Mouse (Mus musculus) induced T-regulatory cell, adult 2 months (primary cell): ENCODE data around the gene Gpr179.
A peak's percentile ranks its signal among the peaks of the same experiment; 100 is the strongest.
"Not testable (repeated sequence)": the region's sequence is repeated elsewhere in the genome, so short reads cannot be mapped to it uniquely, and the experiment has no call there.

Source experiments
- DNase-seq: peaks from one replicate; pipeline ENCODE4 v3.0.0-alpha.2; 2012; ENCODE audit warnings: low read depth

Gene Gpr179

DNA sequence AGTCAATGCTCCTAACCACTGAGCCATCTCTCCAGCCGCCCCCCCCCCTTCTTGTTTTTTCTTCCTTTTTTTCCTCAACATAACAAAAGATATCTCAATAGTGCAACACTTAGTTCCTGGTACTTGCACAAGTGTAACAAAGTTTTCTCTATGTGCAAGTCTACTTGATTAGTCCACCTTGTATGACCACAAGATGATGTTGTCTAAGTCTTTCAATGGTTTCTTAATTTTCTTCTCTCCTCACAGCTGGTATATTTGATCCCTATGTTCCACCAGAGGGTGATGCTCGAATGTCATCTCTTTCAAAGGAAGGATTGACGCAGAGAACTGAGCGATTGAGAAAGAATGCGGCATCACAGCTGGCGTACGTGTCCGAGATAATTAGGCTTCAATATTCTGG is 30.7 kb downstream of the Gpr179 start:
- DNase-seq: no peak

DNA sequence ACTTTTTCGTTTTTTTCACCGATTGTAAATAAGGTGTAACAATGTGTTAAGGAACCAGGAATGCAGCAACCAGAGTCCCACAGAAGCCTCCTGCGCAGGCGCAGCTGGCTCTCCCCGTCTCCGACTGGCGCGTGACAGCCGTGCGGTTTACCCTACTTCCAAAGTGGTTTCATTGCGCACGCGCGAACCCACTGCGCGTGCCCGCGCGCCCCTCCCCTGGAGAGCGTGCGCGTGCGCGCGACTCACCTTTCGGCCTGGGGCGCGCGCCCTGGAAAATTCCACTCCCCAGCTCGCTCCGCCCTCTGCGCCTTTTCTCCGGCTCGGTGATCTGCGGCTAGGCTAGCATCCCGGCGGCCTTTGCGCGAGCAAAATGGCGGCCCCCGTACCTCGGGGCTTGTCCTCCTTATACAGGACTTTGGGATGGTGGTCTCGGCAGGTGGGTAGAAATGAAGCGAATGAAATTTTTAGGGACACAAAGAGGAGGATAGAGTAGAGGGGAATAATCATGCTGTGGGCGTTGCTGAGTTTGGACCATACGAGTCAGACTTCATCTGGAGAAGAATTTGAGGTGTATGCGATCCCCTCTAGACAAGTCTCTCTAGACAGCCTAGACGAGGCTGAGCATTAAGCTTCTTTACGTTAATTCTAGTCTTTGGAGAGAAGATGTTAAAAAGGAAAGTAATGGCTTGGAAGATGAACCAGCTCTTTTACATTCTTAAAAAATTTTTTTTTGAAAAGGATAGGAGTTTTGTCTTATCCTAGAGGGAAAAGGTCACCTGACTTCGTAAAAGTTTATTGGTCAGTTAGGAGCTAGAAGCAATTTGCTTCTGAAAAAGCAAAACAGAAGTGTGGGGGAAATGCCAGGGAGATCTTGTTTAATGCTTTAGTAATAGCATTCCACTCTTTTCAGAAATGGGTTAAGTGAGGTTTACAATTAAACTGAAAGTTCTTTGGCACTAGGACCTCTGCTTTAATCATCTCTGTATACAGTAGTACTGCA is 36.1 kb downstream of the Gpr179 start, which contains the start of gene Mrpl45:
Gene Mrpl45, plus strand, starts transcription at position 213 of the 1,000 bp plus-strand sequence.
- DNase-seq: peak; percentile 100

DNA sequence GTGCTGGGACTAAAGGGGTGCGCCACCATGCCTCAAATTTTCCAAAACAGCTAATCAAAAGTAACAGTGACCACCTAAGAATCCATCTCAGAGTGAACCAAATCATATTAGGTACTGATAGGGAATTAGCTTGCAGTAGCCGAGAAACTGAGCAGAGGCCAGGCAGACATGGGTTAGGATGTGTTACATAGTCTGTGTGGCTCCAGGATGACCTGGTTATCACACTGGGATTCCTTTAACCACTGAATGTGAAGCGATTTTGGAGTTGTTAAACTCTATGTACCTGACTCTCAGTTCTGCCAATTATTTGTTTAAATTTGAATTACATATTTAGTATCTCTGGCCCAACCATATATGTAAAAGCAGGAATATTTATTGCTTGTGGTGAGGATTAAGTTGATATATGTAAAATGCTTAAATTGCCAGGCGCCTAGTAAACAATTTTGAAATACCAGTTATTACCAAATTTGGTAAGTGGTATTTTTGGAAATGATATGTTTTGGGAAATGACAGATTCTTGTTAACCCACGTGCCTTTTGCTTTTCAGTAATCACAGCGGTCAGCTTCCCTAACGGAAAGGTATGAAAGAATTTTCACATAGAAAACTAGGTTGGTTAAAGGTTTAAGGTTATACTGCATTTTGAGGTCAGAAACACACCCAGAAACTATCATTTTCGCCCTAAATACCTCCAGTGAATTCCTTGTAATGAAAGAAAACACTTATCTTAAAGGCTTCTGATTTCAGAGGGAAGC is 37.0 kb downstream of the Gpr179 start:
- peak; percentile 39 for DNase-seq

DNA sequence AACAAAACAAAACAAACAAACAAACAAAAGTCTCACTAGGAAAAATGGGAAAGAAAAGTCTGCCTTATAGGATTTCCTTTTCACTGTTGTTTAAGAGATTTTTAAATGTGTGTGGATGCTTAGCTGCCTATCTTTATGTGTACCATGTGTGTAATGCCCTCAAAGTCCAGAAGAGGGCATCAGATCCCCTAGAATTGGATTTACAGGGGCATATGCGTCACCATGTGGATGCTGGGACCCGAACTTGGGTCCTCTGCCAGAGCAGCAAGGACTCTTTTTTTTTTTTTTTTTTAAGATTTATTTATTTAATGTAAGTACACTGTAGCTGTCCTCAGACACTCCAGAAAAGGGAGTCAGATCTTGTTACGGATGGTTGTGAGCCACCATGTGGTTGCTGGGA is 37.8 kb downstream of the Gpr179 start:
- peak; percentile 71 for DNase-seq

DNA sequence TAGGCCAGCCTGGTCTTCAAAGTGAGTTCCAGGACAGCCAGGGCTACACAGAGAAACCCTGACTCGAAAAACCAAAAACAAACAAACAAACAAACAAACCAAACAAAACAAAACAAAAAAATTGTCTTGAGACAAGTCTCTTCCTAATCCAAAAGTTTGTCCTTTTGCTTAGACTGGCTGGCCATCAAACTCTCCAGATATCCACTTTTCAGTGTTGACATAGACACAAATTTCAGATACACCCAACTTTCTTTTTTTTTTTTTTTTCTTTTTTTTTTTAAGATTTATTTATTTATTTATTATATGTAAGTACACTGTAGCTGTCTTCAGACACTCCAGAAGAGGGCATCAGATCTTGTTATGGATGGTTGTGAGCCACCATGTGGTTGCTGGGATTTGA is 39.0 kb downstream of the Gpr179 start:
- DNase-seq: not testable (repeated sequence)

DNA sequence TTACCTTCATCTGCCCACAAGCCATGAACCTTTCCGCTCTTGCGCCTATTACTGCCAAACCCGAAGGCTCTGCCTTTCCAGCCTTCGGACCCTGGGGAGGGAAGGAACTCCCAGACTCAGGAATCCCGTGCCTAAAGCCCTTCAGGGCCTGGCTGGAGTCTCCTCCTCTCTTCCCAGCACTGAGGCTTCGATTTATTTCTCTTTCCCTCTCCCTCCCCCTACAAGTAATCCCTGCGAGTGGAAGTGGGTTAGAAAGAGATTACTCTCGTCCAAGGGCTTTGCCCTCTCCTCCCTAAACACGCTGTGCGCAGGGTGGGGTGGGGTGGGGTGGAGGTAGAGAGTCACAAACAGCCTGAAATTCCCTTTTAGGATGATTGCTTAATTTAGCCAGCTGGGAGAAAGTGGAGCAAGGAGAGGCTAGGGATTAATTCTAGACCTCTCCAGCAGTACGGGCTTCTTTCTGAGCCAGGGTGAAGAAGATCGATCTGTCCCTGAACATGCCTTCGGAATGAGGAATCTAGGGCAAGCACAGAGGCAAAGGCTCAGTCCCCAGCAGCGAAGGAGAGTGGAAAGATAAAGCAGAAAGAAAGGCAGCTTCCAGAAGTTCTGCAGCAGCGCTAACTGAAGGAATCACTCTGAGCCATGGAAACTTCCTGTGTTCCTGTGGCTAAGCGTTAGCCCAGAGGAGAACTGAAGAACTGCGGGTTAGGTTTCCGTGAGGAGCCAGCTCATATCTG is 40.8 kb downstream of the Gpr179 start:
- peak; percentile 35 for DNase-seq

DNA sequence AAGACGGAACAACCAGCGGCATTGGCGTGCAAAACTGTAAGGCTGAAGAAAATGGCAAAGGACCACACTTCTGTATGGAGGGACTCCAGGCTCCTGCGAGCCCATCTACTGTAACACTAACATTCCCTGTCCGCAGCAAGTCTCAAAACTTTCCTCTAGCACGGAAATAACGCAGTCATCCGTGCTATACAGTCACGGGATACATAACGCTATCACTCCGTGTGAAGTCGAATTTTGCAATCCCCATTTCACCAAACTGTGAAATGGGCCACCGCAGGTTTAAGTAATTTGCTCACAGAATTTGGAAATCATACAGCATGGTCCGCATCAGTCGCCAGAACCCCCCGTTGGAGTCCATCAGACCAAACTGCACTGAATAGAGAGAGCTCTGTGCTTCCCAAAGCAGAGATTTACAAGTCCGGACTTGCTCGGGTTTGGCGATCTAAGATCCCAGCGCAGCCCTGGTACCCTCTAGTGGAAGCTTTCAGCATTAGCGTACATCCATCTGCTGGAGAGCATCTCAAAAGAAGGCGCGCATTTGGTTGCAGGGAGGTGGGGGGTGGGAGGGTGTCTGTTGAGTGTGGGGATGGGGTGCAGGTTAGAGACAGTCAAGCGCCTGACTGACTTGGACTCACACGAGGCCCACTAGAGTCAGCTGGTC is 41.8 kb downstream of the Gpr179 start:
- DNase-seq: peak; percentile 86

DNA sequence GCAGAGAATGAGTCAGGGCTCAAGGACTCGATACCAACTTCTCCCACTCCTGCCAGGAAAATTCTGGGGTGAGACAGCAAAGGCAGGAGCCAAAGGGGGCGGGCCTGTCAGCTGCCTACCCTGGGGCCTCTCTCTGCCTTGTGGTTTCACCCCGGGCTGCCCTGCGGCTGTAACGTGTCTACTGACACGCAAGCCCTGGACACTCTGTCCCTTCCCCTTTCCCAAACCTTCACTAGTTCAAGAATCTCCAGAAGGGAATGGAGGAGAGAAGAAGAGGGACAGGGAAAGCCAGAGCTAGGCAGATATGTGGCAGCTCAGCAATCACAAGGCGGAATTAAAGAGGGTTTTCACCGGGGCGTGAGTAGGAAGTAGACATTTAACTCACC is 42.4 kb downstream of the Gpr179 start:
- peak; percentile 61 for DNase-seq

DNA sequence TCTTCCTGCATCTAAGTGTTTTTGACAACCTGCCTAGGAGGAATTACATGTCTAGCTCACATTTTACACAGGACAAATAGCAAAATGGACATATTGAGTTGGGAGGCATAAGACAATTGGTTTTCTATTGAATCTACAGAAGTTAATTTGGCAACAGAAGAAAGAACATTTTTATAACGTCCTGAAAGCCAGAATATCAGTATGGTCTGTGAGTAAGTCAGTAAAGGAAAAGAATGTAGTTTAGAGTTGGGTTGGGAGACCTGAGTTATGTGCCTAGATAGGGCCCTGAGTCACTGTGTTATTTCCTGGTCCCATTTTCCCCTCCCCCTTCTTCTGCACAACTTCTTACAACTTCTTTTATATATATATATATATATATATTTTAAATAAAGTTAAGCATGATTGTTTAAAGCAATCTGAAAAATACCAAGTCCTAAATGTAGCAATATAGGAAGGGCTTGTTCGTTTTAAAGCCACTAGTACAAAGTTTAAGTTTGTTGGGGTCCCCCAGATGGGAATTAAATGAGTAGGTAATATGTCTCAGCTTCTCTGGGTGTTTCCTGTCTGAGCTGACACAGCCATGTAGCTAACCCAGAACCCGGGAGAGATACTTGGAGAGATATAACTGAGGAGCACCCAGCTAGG is 42.9 kb downstream of the Gpr179 start:
- no peak for DNase-seq

DNA sequence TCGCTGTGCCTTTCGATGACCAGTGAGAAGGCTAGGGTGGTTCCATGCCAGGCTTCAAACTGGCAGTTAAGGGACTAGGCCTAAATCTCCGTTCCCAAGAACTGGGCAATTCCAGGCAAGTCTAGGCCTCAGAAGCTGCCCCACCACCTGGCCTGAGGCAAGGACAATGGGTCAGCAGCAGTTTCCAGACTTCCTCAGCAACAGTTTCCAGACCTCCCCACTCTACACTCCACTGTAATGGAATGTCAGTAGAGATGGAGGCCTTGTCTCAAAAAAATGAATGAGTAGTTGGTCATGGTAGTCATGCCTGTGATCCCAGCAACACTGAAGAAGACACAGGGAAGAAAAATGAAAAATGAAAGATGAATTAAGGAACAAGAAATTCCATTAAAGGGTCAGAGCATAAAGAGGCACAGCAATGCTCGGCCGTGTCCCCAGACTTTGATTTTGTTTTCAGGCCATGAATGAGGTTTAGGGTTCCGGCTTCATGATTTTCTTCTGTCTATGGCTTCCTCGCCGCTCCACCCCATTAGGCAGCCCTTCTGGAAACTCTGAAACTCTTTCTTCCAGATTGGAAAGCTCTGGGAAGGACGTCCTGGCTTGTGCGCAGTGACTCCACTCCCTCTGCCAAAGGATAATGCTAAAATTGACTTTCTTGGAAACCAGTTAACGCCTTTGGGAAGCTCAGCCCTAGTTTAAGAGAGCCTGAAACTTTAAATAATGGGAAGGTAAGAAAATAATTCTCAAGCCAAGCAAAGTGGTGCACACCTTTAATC is 44.4 kb downstream of the Gpr179 start:
- DNase-seq: no peak

DNA sequence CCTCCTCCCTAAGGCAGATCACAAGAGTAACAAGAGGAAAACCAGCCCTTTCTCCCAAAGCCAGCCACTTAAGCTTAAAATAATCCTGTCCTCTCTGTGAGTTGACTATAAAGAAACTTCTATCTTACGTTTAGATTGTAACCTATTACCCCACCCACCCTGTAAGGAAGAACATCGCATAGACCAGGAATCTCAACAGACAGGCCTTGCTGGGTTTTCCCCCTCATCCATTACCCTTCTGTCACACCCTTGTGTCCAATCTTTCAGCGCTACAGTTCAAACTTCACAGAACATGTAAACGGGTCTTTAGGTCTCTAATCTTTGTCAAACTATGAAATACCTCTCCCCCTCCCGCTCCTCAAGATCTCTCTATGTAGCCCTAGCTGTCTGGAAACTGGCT is 47.2 kb downstream of the Gpr179 start:
- DNase-seq: no peak

DNA sequence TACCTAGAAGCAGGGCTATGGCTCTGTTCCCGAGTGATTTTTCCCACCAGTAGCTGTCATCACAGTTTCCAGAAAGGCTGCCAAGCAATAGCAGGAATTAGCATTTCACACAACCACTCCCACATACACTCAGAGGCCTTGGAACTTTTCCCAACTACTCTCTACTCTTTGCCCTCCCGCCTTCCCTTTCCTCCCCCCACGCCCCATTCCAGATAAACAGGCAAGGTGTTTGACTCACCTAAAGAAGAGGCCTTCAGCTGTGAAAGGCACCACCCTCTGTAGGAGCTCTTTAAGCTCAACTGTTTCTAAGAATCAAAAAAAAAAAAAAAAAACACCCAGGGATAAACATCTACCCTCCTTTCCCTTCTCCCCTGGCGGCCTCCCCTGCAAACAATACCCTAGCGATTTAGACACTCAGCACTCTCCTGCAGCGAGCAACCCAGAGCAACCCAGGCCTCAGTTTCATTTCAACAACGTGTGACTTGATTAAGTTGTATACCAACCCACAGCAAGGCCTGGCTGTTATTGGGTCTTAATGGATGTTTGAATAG is 49.6 kb downstream of the Gpr179 start:
- no peak for DNase-seq

DNA sequence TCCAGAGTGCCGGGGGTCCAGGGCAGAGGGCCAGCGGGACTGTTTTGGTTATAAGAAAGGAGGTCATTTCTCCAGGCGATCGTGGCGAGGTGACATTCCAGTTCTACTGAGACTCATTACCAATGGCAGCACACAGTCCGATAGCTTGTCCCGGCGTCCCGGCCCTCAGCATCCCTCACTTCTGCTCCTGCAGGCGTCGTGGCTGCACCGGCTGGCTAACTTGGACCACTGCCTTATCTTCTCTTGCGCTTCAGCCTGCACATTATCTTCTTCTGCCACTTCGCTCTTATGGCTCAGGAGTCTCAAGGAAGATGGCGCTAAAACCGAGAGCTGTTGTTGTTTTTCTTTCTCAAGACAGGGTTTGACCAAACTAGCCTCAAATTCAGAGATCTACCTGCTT is 50.5 kb downstream of the Gpr179 start:
- DNase-seq: no peak

DNA sequence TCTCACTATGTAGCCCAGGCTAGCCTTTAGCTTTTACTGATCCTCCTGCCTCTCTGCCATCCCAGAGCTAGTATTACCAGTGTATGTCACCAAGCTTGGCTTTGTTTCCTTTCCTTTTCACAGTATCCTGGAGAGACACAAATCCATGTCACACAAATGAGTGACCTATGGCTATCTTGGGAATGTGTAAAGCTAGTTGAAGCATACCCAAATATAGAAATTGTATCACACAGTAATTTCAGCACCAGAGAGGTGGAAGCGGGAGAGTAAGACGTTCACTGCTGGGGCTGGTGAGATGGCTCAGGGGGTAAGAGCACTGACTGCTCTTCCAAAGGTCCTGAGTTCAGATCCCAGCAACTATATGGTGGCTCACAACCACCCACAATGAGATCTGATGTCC is 51.9 kb downstream of the Gpr179 start:
- DNase-seq: no peak

DNA sequence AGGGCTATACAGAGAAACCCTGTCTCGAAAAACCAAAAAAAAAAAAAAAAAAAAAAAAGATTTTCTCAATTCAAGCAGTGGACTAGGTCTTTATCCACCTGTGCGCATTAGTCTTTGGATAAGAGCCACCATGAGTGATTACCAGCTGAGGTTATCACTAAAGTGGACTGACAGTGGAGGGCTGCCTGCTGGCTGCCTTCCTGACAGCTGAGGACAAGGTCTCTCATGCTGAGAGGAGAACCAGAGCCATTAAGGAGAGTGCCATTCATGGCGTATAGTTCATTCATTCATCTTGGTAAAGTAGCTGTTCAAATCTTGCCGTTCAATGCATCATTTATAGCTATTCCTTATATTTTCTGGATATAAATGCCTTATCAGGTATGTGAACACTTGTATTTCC is 55.3 kb downstream of the Gpr179 start:
- DNase-seq: no peak

DNA sequence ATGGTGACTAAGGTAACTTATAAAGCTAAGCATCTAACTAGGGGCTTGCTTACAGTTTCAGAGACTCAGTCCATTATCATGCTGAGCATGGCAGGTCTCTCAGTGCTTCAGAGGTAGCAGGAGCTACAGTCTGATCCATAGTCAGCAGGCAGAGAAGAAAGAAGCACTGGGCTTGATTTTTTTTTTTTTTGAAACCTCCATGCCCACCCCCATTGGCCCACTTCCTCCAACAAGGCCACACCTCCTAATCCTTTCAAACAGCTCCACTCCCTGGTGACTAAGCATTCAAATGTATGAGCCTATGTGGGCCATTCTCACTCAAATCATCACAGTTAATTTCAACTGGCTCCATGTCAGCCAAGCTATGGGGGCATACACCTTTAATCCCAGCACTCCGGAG is 59.1 kb downstream of the Gpr179 start:
- DNase-seq: no peak

DNA sequence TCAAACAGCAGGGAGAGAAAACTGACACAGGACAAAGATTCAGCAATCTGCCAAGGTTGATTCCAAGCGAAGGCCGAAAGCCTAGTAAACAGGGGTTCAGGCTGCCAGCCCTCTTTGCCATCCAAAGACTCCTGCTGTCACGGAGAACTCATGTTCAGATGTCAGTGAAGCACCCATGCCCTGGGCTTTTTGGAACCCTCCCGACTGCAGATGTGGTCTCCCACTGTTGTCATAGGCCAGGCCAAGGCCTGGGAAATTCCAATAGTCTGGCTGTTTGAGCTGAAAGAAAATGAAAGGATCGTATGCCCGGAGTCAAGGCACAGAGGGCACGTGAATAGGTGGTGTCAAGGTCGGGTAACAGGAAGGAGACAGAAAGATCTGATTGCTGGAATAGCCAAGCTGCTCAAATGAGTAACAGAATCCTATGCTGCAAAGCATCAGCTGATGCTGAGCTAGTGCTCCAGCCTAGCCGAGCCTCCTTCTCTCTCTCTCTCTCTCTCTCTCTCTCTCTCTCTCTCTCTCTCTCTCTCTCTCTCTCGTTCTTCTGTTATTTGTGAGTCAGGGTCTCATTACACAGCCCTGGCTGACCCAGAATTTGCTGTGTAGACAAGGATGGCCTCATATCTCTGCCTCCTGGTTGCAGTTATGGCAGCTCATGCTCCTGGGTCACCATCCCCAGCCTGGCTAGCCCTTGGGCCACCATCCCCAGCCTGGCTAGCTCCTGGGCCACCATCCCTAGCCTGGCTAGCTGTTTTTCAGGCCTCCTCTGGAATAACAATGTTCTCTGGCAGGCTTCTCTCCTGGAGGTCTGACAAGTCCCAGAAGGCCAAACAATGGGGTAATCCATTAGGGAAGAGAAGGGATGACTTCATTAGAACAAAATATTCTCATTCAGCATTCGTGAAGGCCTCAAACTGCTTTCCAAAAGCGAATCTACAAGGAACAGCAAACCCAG is 62.3 kb downstream of the Gpr179 start:
- DNase-seq: no peak

DNA sequence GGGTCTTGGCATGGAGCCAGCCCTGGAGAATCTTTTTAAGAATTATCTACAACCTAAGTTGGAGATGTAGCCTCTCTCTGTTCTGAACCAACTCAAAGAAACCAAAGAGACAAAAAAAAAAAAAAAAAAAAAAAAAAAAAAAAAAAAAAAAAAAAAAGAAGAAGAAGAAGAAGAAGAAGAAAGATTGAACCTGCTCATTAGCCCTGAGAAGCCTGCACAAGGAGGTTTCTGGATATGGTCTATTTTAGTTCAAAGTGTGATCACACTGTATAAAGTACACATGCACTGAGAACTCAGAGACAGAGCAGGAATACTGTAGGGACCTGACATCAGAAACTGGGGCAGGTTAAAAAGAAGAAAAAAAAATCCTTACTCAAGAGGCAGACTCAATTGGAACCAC is 64.2 kb downstream of the Gpr179 start:
- no peak for DNase-seq

DNA sequence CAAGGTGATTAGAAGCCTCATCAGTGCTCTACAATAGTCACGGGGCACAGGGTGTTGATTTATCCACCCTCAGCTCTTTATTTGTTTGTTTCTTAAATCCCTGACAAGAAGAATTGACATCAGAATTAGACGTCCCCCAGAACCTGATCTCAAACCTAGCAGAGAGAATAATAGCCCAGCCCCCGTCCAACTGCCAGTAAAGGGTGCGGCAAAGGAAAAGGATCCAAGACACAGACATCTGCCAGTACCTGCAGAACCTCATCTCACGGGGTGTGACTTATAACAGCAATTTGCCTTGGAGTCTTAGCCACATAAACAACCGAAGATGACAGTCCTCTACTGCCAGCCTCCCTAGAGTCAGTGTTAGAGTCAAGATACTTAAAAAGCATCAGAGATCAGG is 64.9 kb downstream of the Gpr179 start:
- DNase-seq: no peak
